Mouse (Mus musculus) embryonic facial prominence, embryonic 11.5 days (tissue): ENCODE measurements around the gene Ost4. TPM values are rescaled to one million over a fixed set of nuclear protein-coding genes. Genes with fewer than 3 reads are reported as not detected.
A peak's percentile ranks its signal among the peaks of the same experiment; 100 is the strongest.

ENCODE experiments used
- ATAC-seq: fragments of 200-750 bp; cut with Nextera tagmentation; replicated peaks from 2 replicates; pipeline ENCODE4 v1.8.0; 2017; ENCODE audit warnings: low read depth; ENCODE audit not compliant: insufficient number of reproducible peaks, low FRiP score, low TSS enrichment
- DNase-seq: peaks from one replicate; pipeline ENCODE4 v3.0.0-alpha.2; 2015; ENCODE audit warnings: low spot score
- H3K27ac ChIP-seq: fragments of 300-500 bp; sonication (generic); replicated peaks from 2 replicates; pipeline ENCODE4 v1.5.1; 2014; ENCODE audit warnings: mild to moderate bottlenecking, low read depth, low read length, control low read depth
- H3K27me3 ChIP-seq: fragments of 300-500 bp; sonication (generic); 2 replicates; pipeline ENCODE4 v1.6.1; 2014; ENCODE audit warnings: mild to moderate bottlenecking, low read length, moderate library complexity, mixed read lengths; ENCODE audit not compliant: control insufficient read depth, insufficient read depth
- H3K36me3 ChIP-seq: fragments of 300-500 bp; sonication (generic); replicated peaks from 2 replicates; pipeline ENCODE4 v1.6.1; 2014; ENCODE audit warnings: low read depth, mild to moderate bottlenecking, low read length, moderate library complexity, mixed read lengths; ENCODE audit not compliant: control insufficient read depth, insufficient read depth
- H3K4me1 ChIP-seq: fragments of 300-500 bp; sonication (generic); 2 replicates; pipeline ENCODE4 v1.6.1; 2014; ENCODE audit warnings: low read length, mixed read lengths; ENCODE audit not compliant: control insufficient read depth, insufficient read depth
- H3K4me2 ChIP-seq: fragments of 300-500 bp; sonication (generic); 2 replicates; pipeline ENCODE4 v1.6.1; 2014; ENCODE audit warnings: low read depth, mild to moderate bottlenecking, control low read depth, low read length, moderate library complexity
- H3K4me3 ChIP-seq: fragments of 300-500 bp; sonication (generic); 2 replicates; pipeline ENCODE4 v1.5.1; 2014; ENCODE audit warnings: low read depth, low read length, control low read depth
- H3K9ac ChIP-seq: fragments of 300-500 bp; sonication (generic); replicated peaks from 2 replicates; pipeline ENCODE4 v1.6.1; 2014; ENCODE audit warnings: mild to moderate bottlenecking, control low read depth, low read length
- H3K9me3 ChIP-seq: fragments of 300-500 bp; sonication (generic); replicated peaks from 2 replicates; pipeline ENCODE4 v1.6.1; 2016; ENCODE audit warnings: mild to moderate bottlenecking, low read length, inconsistent platforms, mixed read lengths; ENCODE audit not compliant: control insufficient read depth
- WGBS: fragments of 180-500 bp; shearing (Covaris S2); extraction: QIAGEN DNeasy Blood & Tissue Kit; methylation state at CpG from one replicate; pipeline ENCODE4 v1.1.7; 2014; 5-methylcytosine and 5-hydroxymethylcytosine counted together
- polyA plus RNA-seq: library from polyadenylated mRNA; unstranded; fragments of >200 nt; fragmentation: Nextera tagmentation; extraction: Ambion mirVana; gene quantifications from 2 replicates; pipeline ENCODE4 v1.2.1, GENCODE M21; 2014

The Ost4 gene
- polyA plus RNA-seq, 1 experiment from 2014 or later, result 347 TPM

DNA sequence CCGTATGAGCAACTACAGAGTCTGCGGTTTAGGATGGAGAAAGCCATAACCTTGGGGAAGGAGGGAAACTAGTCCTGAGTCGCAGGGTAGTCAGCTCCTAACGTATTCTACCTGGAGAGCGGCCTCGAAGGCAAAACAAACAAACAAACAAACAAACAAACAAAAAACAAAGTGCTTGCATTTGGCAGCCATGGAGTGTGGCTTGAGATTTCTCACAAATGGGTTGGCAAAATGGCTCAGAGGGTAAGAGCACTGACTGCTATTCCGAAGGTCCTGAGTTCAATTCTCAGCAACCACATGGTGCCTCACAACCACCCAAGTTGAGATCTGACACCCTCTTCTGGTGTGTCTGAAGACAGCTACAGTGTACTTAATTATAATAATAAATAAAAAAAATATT, 2.3 kb upstream of the Ost4 start:
- WGBS, result 76% methylated on average over 7 of the region's 7 CpGs
- H3K4me3 ChIP-seq, result no peak overlapping the region

DNA sequence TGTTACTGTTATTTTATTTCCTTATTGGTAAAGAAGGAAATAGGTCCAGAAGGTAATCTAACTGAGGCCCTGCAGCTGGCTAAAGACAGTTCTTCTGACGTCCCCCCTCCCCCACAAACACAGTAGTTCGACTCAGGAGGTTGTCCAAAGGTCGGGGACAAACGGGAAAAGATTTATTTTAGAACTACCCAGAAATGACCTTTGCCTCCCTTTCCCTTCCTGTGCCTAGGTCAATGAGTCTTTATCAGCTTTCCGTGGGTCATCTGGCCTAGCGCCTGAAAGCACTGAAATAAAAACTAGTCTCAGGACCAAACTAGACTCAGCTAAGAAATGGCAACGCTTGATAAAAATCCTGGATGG, 1.7 kb upstream of the Ost4 start:
- Histone ChIP-seq H3K9ac (no peak overlapping the region), H3K4me3 (no peak overlapping the region), H3K27me3 (no peaks in the 10 kb centered on the region), H3K36me3 (peaks cover 6% of the 10 kb centered on the region; the same call in 1 of the 2 replicates), H3K4me1 (peaks cover 18% of the 10 kb centered on the region), H3K4me2 (no peak overlapping the region; the same call in 1 of the 2 replicates), H3K9me3 (no peaks in the 10 kb centered on the region), H3K27ac (peak overlapping the region; percentile 87)
- ATAC-seq (no peak), DNase-seq (no peak)
- 23% methylated on average over 7 of the region's 7 CpGs for WGBS

More for the DNA sequence above, 2.3 kb upstream of the Ost4 start:
- H3K9ac ChIP-seq, result no peak overlapping the region
- H3K36me3 ChIP-seq, result peaks cover 6% of the 10 kb centered on the region; the same call in 1 of the 2 replicates
- no peaks in the 10 kb centered on the region for H3K9me3 ChIP-seq
- H3K4me1 ChIP-seq, result peaks cover 18% of the 10 kb centered on the region
- H3K27me3 ChIP-seq, result no peaks in the 10 kb centered on the region
- no peak overlapping the region for H3K4me2 ChIP-seq
- H3K27ac ChIP-seq, result no peak overlapping the region
- DNase-seq (no peak), ATAC-seq (no peak)

GRCm38 (mm10) chr5:30908426-30909299, 1.1 kb upstream of the Ost4 start:
- Histone ChIP-seq H3K27ac (peak overlapping the region; percentile 87), H3K9me3 (no peaks in the 10 kb centered on the region), H3K4me3 (no peak overlapping the region; the same call in 1 of the 2 replicates), H3K36me3 (peaks cover 6% of the 10 kb centered on the region; the same call in 1 of the 2 replicates), H3K4me1 (peaks cover 18% of the 10 kb centered on the region), H3K9ac (peak overlapping the region; percentile 81), H3K27me3 (no peaks in the 10 kb centered on the region), H3K4me2 (peak overlapping the region; percentile 92)
- DNase-seq (peak; percentile 66), ATAC-seq (0 out of 2 replicates have a peak, but pooled peaks have one; percentile 7)
- WGBS, result 32% methylated on average over 13 of the region's 13 CpGs

- 94% methylated on average over 5 of the region's 5 CpGs for WGBS
- no peaks in the 10 kb centered on the region for H3K9me3 ChIP-seq
- peaks cover 6% of the 10 kb centered on the region for H3K36me3 ChIP-seq
Observed at GRCm38 (mm10) chr5:30901860-30902259, 5.7 kb downstream of the Ost4 start.

DNA sequence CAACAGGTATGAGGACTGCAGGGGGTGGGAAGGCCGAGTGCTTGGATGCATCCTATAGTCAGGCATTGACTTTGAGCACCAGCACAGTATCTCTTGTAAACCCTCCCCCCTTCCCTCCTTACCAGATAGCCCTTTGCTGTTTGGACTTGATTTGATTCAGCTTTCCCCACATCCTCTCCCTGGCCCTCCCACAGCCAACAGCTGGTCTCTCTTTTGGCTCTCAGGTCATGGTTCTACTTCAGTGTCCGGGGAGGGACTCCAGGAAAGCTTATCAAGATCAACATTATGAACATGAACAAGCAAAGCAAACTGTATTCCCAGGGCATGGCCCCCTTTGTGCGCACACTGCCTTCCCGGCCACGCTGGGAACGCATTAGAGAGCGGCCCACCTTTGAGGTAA, 17.2 kb downstream of the Ost4 start:
- peaks cover 2% of the 10 kb centered on the region; the same call in 1 of the 2 replicates for H3K4me1 ChIP-seq
- ATAC-seq, result no peak
- H3K9ac ChIP-seq, result peak overlapping the region; percentile 85
- no peaks in the 10 kb centered on the region for H3K9me3 ChIP-seq
- peak overlapping the region; percentile 85 for H3K4me2 ChIP-seq
- DNase-seq, result no peak
- 75% methylated on average over 7 of the region's 7 CpGs for WGBS
- H3K4me3 ChIP-seq, result peak overlapping the region; percentile 70; the same call in 1 of the 2 replicates
- H3K27ac ChIP-seq, result peak overlapping the region; percentile 38; the same call in 1 of the 2 replicates
- H3K27me3 ChIP-seq, result no peaks in the 10 kb centered on the region
- H3K36me3 ChIP-seq, result peaks cover under 1% of the 10 kb centered on the region

More at GRCm38 (mm10) chr5:30901860-30902259, 5.7 kb downstream of the Ost4 start:
- H3K4me2 ChIP-seq, result no peak overlapping the region
- no peak for ATAC-seq
- no peak overlapping the region for H3K4me3 ChIP-seq
- no peak overlapping the region for H3K27ac ChIP-seq
- H3K27me3 ChIP-seq, result no peaks in the 10 kb centered on the region
- H3K4me1 ChIP-seq, result peaks cover 4% of the 10 kb centered on the region
- no peak overlapping the region for H3K9ac ChIP-seq
- DNase-seq, result no peak

GRCm38 (mm10) chr5:30889088-30889754, 18.4 kb downstream of the Ost4 start:
- Histone ChIP-seq H3K36me3 (no peaks in the 10 kb centered on the region; the same call in 1 of the 2 replicates), H3K4me3 (peak overlapping the region; percentile 70), H3K27me3 (no peaks in the 10 kb centered on the region), H3K4me2 (peak overlapping the region; percentile 85), H3K4me1 (peaks cover 2% of the 10 kb centered on the region; the same call in 1 of the 2 replicates), H3K27ac (peak overlapping the region; percentile 92), H3K9me3 (no peaks in the 10 kb centered on the region), H3K9ac (peak overlapping the region; percentile 85)
- 2% methylated on average over 35 of the region's 42 CpGs for WGBS
- ATAC-seq, result peak; percentile 9
- peak; percentile 78 for DNase-seq

- under 1% methylated on average over 42 of the region's 42 CpGs for WGBS
Observed at GRCm38 (mm10) chr5:30888337-30889087, 19.1 kb downstream of the Ost4 start, which contains the start of gene Agbl5. Gene Agbl5, plus strand, starts transcription at chr5:30888694.

More at GRCm38 (mm10) chr5:30888337-30889087, 19.1 kb downstream of the Ost4 start, which contains the start of gene Agbl5:
- H3K4me1 ChIP-seq, result peaks cover 2% of the 10 kb centered on the region; the same call in 1 of the 2 replicates
- no peaks in the 10 kb centered on the region for H3K27me3 ChIP-seq
- H3K9ac ChIP-seq, result peak within 1 kb of the TSS; percentile 85
- peak within 1 kb of the TSS; percentile 85 for H3K4me2 ChIP-seq
- H3K27ac ChIP-seq, result peak within 1 kb of the TSS; percentile 92
- H3K4me3 ChIP-seq, result peak within 1 kb of the TSS; percentile 70
- H3K9me3 ChIP-seq, result no peaks in the 10 kb centered on the region
- ATAC-seq, result peak; percentile 90
- peak; percentile 95 for DNase-seq
- H3K36me3 ChIP-seq, result no peaks in the 10 kb centered on the region; the same call in 1 of the 2 replicates
